In genomic region chr9:72169231-72169630, GRCm38 (mm10) we compare ENCODE assay signal across 10 mouse cellular contexts. TPM values are rescaled to one million over a fixed set of nuclear protein-coding genes. Genes with fewer than 3 reads are reported as not detected.
A peak's percentile ranks its signal among the peaks of the same experiment; 100 is the strongest.
DNase-seq lines count a peak whose midpoint lies in the region; ATAC-seq and TF ChIP-seq lines count a peak whose summit lies in the region.
"Had no signal": no experiment of that assay in that cellular context is flagged by ENCODE, and none has a peak within 500 bp of the region (broad histone marks: within the 10 kb centered on the region; RNA-seq: fewer than 3 reads in every experiment).

No protein-coding gene starts in this region.

- in situ Hi-C loops in ES-E14 (cut with MboI; ENCODE audit: low sequenced_read_pairs in 2 of 2, unreplicated experiment in 2 of 2), result no loop called here

- peak overlapping the region; percentile 51 for H3K4me3 ChIP-seq in heart, embryonic 12.5 days
- no peak overlapping the region for H3K4me3 ChIP-seq in heart, adult 2 months
- H3K4me3 ChIP-seq in ES-E14 (ENCODE audit: insufficient read depth in 1 of 2, low read depth in 1 of 2, low read length in 2 of 2, poor library complexity in 1 of 2, severe bottlenecking in 1 of 2), result peak overlapping the region in 1 of 2 experiments; percentile 1; a peak in 2 of 4 replicates
- H3K4me3 ChIP-seq in liver, postnatal 0 days (ENCODE audit: low read depth, low read length), result no peak overlapping the region

- no peak for ATAC-seq in heart, embryonic 12.5 days (ENCODE audit: insufficient number of reproducible peaks, low FRiP score)
- no peak for ATAC-seq in liver, postnatal 0 days

- no peak for TF ChIP-seq CTCF in heart, adult 2 months (IDR thresholded peaks at IDR 0.05)
- no peak for TF ChIP-seq CTCF in liver, postnatal 0 days (IDR thresholded peaks at IDR 0.05; ENCODE audit: low read depth)

- TF ChIP-seq EP300 in heart, adult 2 months (IDR thresholded peaks at IDR 0.05; ENCODE audit: insufficient read depth, low read depth, low read length), result no peak
- no peak for TF ChIP-seq EP300 in liver, postnatal 0 days (IDR thresholded peaks at IDR 0.05; ENCODE audit: low read depth)

- H3K79me2 ChIP-seq in heart, adult 2 months (replicated peaks; ENCODE audit: control insufficient read depth, insufficient read depth, low read length), result no peaks in the 10 kb centered on the region

- peak overlapping the region; percentile 34 for H3K27ac ChIP-seq in heart, embryonic 12.5 days (ENCODE audit: poor library complexity, severe bottlenecking)
- no peak overlapping the region for H3K27ac ChIP-seq in heart, adult 2 months
- H3K27ac ChIP-seq in ES-E14 (ENCODE audit: insufficient read depth, low read depth, low read length, poor library complexity, severe bottlenecking), result peak overlapping the region; percentile 60
- H3K27ac ChIP-seq in liver, postnatal 0 days (ENCODE audit: low read depth), result no peak overlapping the region

- DNase-seq in heart, adult 2 months, result no peak
- no peak for DNase-seq in ES-E14 (ENCODE audit: low read depth, low spot score)
- peak; percentile 25 for DNase-seq in forelimb bud, embryonic 11.5 days (ENCODE audit: low read depth, low spot score)
- DNase-seq in liver, postnatal 0 days, result no peak
- no peak for DNase-seq in right cerebral cortex, adult 2 months (ENCODE audit: low spot score in 2 of 2)
- DNase-seq in layer of hippocampus, adult 11-12 months (ENCODE audit: low spot score), result no peak
- DNase-seq in urinary bladder, adult 2 months (ENCODE audit: low spot score), result no peak
- DNase-seq: right cerebral cortex, postnatal 25 days had no signal

- H3K27me3 ChIP-seq in heart, embryonic 12.5 days (replicated peaks), result no peaks in the 10 kb centered on the region
- H3K27me3 ChIP-seq in heart, adult 2 months (ENCODE audit: control insufficient read depth, insufficient read depth, low read length), result no peaks in the 10 kb centered on the region
- no peaks in the 10 kb centered on the region for H3K27me3 ChIP-seq in liver, postnatal 0 days (ENCODE audit: insufficient read depth, low read length)
- H3K27me3 ChIP-seq: CH12.LX had no signal

- H3K9me3 ChIP-seq in heart, embryonic 12.5 days (replicated peaks), result no peaks in the 10 kb centered on the region
- no peaks in the 10 kb centered on the region for H3K9me3 ChIP-seq in ES-E14 (ENCODE audit: control insufficient read depth, insufficient read depth, low read depth, low read length)
- H3K9me3 ChIP-seq in liver, postnatal 0 days (ENCODE audit: low read length), result no peaks in the 10 kb centered on the region

- WGBS in heart, embryonic 12.5 days, result 40% methylated on average over 5 of the region's 5 CpGs
- WGBS in heart, adult 2 months, result 86% methylated on average over 5 of the region's 5 CpGs
- WGBS in liver, postnatal 0 days (ENCODE audit: insufficient replicate concordance), result 67% methylated on average over 5 of the region's 5 CpGs

- no peaks in the 10 kb centered on the region for H3K36me3 ChIP-seq in heart, embryonic 12.5 days
- H3K36me3 ChIP-seq in heart, adult 2 months (ENCODE audit: control insufficient read depth, insufficient read depth, low read length), result peaks cover 2% of the 10 kb centered on the region; the same call in 1 of the 2 replicates
- H3K36me3 ChIP-seq in ES-E14 (ENCODE audit: control insufficient read depth, insufficient read depth, low read length, poor library complexity, severe bottlenecking), result no peaks in the 10 kb centered on the region
- H3K36me3 ChIP-seq in liver, postnatal 0 days (replicated peaks; ENCODE audit: insufficient read depth, low read length), result no peaks in the 10 kb centered on the region

- intact Hi-C loops in heart, adult 2 months (cut with DNase I), result no loop called here

- TF ChIP-seq POLR2A in heart, adult 2 months (IDR thresholded peaks at IDR 0.05; ENCODE audit: insufficient read depth, low read depth, low read length), result no peak

- 0 out of 2 replicates have a peak, but pooled peaks cover 13% of the 10 kb centered on the region for H3K4me1 ChIP-seq in heart, embryonic 12.5 days (replicated peaks)
- peaks cover 3% of the 10 kb centered on the region; the same call in 1 of the 2 replicates for H3K4me1 ChIP-seq in heart, adult 2 months (ENCODE audit: control insufficient read depth, insufficient read depth, low read length)
- peaks cover 0 to 11% of the 10 kb centered on the region in 2 experiments; a peak in 2 of 4 replicates for H3K4me1 ChIP-seq in ES-E14 (ENCODE audit: control insufficient read depth in 2 of 2, insufficient read depth in 2 of 2, low read length in 2 of 2, poor library complexity in 1 of 2)
- peaks cover 12% of the 10 kb centered on the region; the same call in 1 of the 2 replicates for H3K4me1 ChIP-seq in liver, postnatal 0 days (ENCODE audit: insufficient read depth)

- H3K4me2 ChIP-seq in heart, embryonic 12.5 days, result peak overlapping the region; percentile 76
- peak overlapping the region; percentile 73 for H3K4me2 ChIP-seq in liver, postnatal 0 days (ENCODE audit: low read depth, low read length)

- H3K9ac ChIP-seq in heart, embryonic 12.5 days, result peak overlapping the region; percentile 42; the same call in 1 of the 2 replicates
- H3K9ac ChIP-seq in heart, adult 2 months (ENCODE audit: low read depth, low read length), result no peak overlapping the region
- peak overlapping the region; percentile 31; the same call in 1 of the 2 replicates for H3K9ac ChIP-seq in ES-E14 (ENCODE audit: insufficient read depth, low read depth, low read length, poor library complexity, severe bottlenecking)
- no peak overlapping the region for H3K9ac ChIP-seq in liver, postnatal 0 days (replicated peaks)

TF ChIP-seq in ES-E14, 5 proteins besides CTCF, POLR2A, EP300 and RAD21:
- TF ChIP-seq MAFK (IDR thresholded peaks at IDR 0.05; ENCODE audit: insufficient read depth, low read depth, low read length), result no peak
- TF ChIP-seq CHD2 (IDR thresholded peaks at IDR 0.05; ENCODE audit: low read depth, low read length), result no peak
- TF ChIP-seq ZNF384 (IDR thresholded peaks at IDR 0.05; ENCODE audit: low read depth, low read length), result no peak
- no peak for TF ChIP-seq ZC3H11A (IDR thresholded peaks at IDR 0.05; ENCODE audit: borderline replicate concordance, low read depth, low read length)
- no peak for TF ChIP-seq HCFC1 (IDR thresholded peaks at IDR 0.05; ENCODE audit: borderline replicate concordance, insufficient read depth, low read length)

RNA-seq across cellular contexts. Expression of gene Tcf12, which starts 57.6 kb away (rescaled TPM):
- 44.7 and 48.3 TPM in 2 replicates for polyA plus RNA-seq in heart, embryonic 12.5 days (2016; fragmentation: Nextera tagmentation; extraction: Ambion mirVana)
- total RNA-seq in heart, adult 2 months (2021), result 10 to 100 TPM; 29.7 to 33.9 TPM
- 38.0 and 62.8 TPM in 2 replicates for polyA plus RNA-seq in heart, adult 2 months (2012; rRNA removed)
- total RNA-seq in ES-E14 (2012; rRNA removed), result 17.3 and 18.2 TPM in 2 replicates
- polyA plus RNA-seq in liver, postnatal 0 days (2015; fragmentation: Nextera tagmentation; extraction: Ambion mirVana), result 7.1 and 8.3 TPM in 2 replicates
- polyA plus RNA-seq in urinary bladder, adult 2 months (2012; rRNA removed), result 61.3 and 66.1 TPM in 2 replicates

Comparison
In these comparisons a context has a peak if more than half of its experiments do, and no peak if none do; other contexts are left out.
1. H3K27ac ChIP-seq: peak in heart, embryonic 12.5 days (single experiment) and ES-E14 (single experiment); none in heart, adult 2 months (single experiment) and liver, postnatal 0 days (single experiment).
2. H3K9ac ChIP-seq: peak in heart, embryonic 12.5 days (single experiment) and ES-E14 (single experiment); none in heart, adult 2 months (single experiment) and liver, postnatal 0 days (single experiment).